Mouse (Mus musculus) left cerebral cortex, postnatal 14 days (tissue): ENCODE data around the gene Polr3gl. TPM values are rescaled to one million over a fixed set of nuclear protein-coding genes. Genes with fewer than 3 reads are reported as not detected.

Experiments
- DNase-seq, 2 experiments: peaks; one replicate each; pipeline ENCODE4 v3.0.0; 2021 to 2022; ENCODE audit warnings: low spot score in 2 of 2, mixed read lengths in 1 of 2
- intact Hi-C: fragments of 180-260 bp; cut with DNase I; formaldehyde crosslinking; loops from one replicate; pipeline ENCODE4 v1.15.1; 2025
- total RNA-seq, 2 experiments: library from RNA; stranded (reverse); gene quantifications; 2 replicates each; pipeline ENCODE4 v1.2.3; 2021

The Polr3gl gene
- total RNA-seq, 2 experiments from 2014 or later, result 26.6 to 29.7 TPM

DNA sequence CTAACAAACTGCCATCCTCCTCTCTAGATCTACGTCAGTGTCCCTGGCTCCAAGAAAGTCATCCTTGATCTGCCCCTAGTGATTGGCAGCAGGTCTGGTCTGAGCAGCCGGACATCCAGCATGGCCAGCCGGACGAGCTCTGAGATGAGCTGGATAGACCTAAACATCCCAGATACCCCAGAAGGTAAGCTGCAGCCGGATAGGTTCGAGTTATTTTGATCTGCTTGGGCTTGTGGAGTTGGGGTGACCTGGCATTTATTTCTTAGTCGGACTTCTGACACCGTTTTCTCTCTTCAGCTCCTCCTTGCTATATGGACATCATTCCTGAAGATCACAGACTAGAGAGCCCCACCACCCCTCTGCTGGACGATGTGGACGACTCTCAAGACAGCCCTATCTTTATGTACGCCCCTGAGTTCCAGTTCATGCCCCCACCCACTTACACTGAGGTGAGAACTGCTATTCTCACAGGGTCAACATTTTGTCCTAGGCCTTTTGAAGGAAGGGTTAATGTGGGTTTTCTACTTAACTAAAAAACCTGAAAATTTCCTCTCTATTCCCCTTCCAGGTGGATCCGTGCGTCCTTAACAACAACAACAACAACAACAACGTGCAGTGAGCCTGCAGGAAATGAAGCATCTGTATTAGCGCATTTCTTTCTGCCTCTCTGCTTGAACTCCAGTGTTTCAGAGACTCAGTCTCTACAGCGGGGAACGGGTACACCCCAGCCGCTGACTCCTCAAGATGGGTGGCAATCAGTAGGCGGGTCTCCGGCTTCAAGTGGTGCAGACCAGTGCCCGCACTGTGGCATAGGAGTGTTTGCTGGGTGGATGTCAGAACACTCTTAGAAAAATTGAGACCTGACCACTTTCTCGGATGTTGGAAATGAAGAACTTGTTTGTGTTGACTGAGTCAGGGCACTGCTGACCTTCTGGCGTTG, 33.8 kb downstream of the Polr3gl start:
- no peak for DNase-seq
- intact Hi-C loops, result no loop called here

DNA sequence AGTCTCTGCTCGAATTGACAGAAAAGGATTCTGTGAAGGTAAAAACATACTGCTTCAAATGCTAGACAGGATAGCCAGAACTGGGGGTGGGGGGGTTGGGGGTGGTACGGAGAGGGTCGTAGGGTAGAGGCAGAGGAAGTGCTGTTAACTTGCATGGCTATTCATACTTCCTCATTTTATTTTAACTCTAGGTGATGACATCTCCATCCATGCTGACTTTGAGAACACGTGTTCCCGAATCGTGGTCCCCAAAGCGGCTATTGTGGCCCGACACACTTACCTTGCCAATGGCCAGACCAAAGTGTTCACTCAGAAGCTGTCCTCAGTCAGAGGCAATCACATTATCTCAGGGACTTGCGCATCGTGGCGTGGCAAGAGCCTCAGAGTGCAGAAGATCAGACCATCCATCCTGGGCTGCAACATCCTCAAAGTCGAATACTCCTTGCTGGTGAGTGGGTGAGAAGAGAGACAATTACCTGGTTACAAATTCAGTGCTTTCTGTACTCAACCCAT, 34.5 kb downstream of the Polr3gl start:
- DNase-seq, result no peak
- intact Hi-C loops, result no loop called here

DNA sequence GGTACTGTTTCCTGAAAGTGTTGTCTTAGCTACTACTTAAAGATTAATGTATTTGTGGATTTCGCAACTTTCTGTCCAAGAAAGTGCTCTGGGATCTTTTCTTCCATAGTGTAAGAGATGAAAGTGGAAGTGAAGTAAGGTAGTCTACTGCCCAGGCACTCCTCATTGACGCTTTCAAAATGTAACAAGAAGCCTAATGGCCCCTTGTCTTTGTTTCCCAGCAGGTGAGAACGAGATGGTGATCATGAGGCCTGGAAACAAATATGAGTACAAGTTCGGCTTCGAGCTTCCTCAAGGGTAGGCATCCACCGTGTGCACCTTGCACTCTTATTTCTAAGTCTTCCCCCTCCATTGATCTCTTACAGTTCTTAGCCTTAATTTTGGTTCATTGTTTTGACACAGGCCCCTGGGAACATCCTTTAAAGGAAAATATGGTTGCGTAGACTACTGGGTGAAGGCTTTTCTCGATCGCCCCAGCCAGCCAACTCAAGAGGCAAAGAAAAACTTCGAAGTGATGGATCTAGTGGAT, 35.2 kb downstream of the Polr3gl start:
- intact Hi-C loops, result no loop called here

DNA sequence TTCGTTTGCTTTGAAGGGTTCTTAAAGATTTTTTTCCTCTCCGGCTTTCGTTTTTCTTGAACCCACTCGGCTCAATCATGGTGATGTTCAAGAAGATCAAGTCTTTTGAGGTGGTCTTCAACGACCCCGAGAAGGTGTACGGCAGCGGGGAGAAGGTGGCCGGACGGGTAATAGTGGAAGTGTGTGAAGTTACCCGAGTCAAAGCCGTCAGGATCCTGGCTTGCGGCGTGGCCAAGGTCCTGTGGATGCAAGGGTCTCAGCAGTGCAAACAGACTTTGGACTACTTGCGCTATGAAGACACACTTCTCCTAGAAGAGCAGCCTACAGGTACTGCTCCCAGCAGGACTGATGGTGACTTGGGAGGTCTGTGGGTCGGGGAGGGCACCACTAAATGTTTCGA, 35.8 kb downstream of the Polr3gl start:
- intact Hi-C loops, result no loop called here
- no peak for DNase-seq

More for the DNA sequence above, 35.2 kb downstream of the Polr3gl start:
- no peak for DNase-seq

DNA sequence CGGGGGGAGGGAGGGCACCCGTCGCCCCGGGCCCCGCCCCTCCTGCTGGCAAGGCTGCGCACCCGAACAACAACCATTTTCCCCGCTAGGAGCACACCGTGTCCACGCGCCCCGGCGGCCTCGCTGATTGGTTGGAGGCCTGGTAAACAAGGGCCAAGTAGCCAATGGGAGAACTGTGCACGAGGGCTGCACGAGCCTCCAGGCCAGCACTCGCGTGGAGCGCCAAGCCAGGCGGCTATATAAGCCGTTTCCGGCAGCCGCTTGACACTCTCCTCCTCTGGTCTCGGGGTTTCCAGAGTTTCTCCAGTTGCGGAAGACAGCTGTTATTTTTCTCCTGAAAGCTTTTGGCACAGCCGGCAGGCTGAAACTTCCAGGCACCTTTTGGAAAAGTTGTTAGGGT, 36.3 kb downstream of the Polr3gl start, which contains the start of gene Txnip:
Gene Txnip (plus strand): TSS at position 264 of the 400 bp plus-strand sequence.
- intact Hi-C loops, result no loop called here
- peak; percentile 98 to 100 for DNase-seq

DNA sequence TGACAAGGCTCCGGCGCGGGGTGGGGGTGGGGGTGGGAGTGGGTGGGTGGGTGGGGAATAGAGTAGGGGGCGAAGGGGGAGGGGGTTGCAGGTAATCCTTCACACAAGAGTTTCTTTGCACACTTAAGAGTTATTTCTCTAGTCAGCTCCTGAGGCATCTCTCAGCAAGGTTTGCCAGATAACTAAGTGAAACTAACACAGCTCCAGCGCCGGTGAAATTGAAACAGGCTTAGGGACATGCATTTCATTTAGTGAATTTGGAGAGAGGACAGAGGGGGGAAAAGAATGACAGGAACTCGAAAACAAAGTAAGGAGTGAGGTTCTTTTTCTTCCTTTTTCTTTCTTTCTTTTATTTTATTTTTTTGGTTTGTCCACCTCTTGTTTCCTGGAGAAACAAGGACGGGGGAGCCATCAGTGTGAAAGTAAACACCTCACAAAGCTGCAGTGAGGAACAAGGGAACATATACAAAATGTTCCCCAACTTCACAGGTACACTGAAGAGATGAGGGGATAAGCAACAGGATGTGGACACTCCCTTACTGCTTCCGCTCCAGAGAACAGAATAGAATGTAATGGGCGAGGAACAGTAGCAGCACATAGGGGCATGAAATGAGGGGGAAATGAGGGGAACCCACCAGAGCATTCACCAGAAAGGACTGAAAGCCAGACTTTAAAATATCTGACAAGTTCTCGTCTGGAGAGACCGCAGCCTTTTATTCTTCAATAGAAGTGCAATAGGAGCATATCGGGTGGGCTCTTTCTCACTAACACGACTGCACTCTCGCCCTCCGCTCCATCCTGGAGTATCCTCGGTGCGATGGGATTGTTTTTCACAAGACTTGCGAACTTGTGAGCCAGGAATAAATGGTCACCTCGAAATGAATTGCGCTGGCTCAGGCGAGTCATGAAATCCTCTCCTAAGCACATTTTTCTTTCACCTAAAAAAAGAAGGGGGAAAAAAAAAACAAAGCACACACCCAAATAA, 37.0 kb downstream of the Polr3gl start:
- DNase-seq, result no peak
- intact Hi-C loops, result no loop called here

DNA sequence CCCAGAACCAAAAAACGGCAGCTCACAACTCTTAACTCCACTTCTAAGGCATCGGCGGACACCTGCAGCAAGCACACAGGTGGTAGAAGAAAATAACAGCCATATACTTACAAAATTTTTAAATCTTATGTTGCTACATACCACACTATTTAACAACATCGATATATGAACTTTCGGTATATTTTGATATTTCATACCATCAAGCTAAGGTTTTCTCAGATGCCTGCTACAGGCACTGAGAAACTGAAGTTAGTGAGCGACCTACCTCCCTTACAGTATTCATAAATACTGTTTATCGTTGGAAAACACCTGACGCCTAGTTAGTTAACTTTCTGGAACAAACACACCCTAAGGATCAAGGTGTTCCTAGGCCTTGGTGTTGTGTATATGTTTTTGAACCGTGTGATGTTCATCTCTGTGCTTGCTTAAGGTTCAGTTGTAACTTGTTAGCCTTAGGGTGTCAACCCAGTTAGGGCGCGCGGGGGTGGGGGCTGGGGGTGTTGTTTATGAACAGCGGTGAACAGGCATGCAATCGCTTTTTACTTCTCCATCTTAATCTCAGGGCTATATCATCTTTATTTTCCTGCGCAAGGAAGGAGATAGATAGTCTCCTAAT, 37.9 kb downstream of the Polr3gl start:
- intact Hi-C loops, result no loop called here
- no peak for DNase-seq

DNA sequence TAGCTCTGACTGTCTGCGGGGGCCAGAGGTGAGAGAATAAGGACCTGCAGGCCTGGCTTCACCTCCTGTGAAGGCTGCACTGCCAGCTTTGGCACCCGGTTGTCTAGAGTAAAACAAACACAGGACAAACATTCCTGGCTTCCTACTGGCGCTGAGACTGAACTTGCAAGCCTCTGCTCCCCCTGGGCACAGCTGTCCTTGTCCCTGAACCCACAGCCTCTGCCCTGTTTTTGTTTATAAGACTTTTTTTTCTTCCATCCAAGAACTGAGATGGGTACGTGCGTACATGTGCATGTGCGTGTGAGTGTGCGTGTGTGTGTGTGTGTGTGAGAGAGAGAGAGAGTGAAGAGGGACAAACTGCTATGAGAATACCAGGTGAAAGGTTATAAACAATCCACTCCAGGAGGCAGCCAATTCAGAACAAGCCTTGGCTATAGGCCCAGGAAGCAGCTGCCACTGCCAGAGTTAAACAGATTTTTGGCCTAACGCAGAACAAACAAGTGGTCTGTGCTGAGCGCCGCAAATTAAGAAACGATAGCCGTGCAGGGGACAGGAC, 38.9 kb downstream of the Polr3gl start:
- intact Hi-C loops, result no loop called here
- DNase-seq, result peak; percentile 55 to 79

DNA sequence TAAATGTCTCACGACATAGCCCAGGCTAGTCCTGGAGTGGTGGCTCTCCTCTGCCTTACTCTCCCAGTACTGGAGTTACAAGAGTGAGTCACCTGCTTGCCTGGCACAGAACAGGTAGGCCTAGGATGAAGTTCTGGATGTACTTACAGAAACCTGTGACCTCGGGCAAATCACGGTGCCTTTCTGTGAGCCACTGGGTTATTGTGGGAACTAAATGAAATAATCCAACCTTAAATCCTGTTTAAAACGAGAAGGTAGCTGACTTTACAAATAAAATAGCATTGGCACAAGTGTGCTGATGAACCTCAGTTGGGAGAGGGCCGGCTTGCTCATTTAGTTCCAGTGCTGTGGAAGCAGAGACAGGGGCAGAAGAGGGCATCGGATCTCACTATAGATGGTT, 39.7 kb downstream of the Polr3gl start:
- DNase-seq, result no peak
- intact Hi-C loops, result no loop called here

DNA sequence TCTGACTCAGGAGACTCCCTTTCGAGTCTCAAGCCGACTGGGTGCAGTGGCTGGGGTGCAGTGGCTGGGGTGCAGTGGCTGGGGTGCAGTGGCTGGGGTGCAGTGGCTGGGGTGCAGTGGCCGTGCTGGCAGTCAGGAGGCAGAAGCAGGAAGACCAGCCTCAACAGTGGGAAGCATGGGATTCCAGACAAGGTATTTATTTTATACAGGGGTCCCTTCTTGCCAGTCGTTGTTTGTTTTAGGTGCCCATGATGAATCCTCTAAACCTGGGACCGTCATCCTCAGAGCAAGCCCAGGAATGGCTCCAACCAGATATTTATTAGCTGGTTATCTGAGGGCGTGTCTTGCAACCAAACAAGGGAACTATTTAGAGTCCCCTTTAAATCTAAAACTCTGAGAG, 40.4 kb downstream of the Polr3gl start:
- intact Hi-C loops, result no loop called here
- no peak for DNase-seq

DNA sequence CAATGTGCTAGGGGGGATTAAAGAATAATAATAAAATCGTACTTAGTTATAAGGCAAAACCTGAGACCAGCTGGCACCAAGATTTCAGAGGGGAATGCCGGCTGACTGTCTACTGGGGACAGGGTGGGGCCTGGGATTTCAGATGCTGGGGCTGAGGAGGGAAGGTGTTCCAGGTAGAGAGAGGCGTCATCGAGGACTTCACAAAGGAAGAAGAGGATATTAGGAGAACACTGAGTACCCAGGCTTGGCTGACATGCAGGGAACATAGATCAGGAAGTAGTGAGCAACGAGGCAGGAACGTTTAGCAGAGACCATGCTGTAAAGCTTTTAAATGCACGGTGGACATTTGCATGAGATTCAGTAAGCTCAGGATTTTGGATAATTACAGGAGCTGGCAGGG, 42.1 kb downstream of the Polr3gl start:
- no peak for DNase-seq
- intact Hi-C loops, result loop anchor here (1.0 kb wide), 1 partner anchor 28 kb away; no protein-coding TSS in a partner anchor

DNA sequence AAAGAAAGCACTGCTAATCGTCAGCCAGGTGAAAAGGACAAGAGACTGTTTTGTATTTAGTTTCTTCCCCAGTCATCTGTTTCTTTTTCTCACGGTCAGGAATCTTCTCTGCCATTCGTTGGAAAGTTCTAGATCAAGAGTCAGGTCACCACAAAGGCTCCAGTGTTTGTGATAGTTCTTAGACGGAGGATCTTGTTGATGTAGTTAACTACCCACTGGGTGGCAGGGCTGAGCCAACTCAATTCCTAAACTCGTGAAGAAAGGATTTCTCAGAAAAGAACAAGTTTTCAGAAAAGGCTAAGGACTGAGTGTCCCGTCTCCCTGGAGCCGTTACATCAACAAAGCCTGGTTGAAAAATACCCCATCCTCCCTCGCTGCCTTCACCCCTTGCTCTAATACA, 42.8 kb downstream of the Polr3gl start:
- peak; percentile 70 to 74 for DNase-seq
- intact Hi-C loops, result loop anchor here (1.0 kb wide), 1 partner anchor 29 kb away; no protein-coding TSS in a partner anchor

DNA sequence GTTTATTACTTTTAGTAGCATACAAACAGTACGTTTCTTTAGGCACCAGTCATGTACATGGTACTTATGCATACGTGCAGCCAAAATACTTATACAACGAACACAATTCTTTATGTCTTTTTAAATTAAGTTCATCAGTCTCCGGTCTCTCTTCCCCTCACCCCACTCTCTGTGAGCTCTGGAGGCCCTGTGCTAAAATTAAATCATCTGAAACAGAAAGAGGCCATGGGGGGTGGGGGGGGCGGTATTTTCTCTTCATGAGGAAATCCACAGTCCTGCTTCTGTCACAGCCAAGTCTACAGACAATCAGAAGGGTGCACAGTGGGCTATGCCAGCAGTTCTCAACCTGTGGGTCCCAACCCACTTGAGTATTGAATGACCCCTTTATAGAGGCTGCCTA, 44.6 kb downstream of the Polr3gl start:
- intact Hi-C loops, result loop anchor here (5.0 kb wide), 2 partner anchors 88 to 158 kb away; partner anchors contain the start of genes Gm42957, Nudt17 and Pex11b
- no peak for DNase-seq

DNA sequence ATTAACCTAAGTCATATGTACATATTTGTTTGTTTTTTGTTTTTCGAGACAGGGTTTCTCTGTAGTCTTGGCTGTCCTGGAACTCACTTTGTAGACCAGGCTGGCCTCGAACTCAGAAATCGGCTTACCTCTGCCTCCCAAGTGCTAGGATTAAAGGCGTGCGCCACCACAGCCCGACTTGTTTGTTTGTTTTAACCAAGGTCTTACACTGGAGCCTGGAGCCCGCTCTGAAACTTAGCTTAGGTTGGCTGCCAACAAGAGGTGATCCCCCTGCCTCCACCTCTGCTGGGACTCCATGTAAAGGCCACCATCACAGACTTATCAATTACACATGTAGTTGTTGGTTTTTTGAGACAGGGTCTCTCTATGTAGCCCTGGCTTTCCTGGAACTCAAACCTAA, 45.2 kb downstream of the Polr3gl start:
- intact Hi-C loops, result loop anchor here (5.0 kb wide), 2 partner anchors 88 to 158 kb away; partner anchors contain the start of genes Gm42957, Nudt17 and Pex11b
- no peak for DNase-seq

DNA sequence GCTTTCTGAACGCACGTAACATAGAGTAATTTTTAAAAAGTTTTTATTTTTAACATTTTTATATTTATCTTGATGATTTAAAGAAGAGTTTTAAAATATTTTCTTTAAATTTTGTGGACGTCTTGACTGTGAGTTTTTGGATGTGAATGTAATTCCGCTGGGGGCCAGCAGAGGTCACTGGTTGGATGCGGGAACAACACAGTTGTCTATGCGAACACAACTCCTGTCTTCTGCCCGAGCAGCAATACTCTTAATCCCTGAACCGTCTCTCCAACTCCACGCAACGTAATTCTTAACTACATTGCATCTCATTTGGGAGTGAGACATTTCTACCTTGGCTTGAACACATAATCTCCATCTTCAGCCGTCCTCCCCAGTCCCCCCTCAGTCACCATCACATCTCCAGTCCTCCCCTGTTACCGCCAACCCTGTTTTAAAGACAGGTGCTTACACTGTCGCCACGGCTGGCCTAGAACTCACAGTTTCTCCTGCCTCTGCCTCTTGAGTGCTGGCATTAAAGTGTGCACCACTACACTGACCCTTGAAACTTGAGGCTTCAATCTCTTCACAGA, 46.5 kb downstream of the Polr3gl start:
- intact Hi-C loops, result loop anchor here (1.0 to 5.0 kb wide), 3 partner anchors 33 to 160 kb away; partner anchors contain the start of genes Gm42957, Nudt17 and Pex11b
- DNase-seq, result peak; percentile 81 to 88

DNA sequence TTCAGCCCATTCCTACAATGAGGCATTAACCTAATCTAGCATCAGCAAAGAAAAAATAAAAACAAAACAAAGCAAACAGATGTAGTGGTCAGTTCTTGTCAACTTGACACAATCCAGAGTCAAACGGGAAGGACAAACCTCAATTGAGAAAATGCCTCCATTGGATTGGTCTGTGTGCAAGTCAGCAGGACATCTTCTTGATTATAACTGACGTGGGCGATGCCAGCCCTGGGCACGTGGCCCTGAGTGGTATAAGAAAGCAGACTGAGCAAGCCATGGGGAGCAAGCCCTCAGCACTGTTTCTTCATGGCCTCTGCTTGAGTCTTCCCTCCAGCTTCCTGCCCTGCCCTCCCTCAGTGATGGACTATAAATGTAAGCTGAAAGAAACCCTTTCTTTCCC, 47.1 kb downstream of the Polr3gl start:
- no peak for DNase-seq
- intact Hi-C loops, result loop anchor here (1.0 to 5.0 kb wide), 3 partner anchors 33 to 160 kb away; partner anchors contain the start of genes Gm42957, Nudt17 and Pex11b

DNA sequence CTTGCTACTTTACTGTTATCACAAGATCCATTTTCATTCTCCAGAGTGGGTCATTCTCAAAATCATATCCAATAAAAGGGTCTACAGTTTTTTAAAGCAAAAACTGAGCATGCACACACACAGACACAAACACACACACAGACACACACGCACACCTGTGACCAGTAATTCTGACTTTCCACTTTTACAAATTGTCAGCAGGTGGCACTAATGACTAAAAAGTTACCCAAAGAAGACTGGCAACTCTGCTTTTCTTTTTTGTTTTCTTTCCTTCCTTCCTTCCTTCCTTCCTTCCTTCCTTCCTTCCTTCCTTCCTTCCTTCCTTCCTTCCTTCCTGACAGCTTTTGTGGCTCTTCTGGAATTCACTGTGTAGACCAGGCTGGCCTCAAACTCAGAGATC, 48.4 kb downstream of the Polr3gl start:
- no peak for DNase-seq
- intact Hi-C loops, result loop anchor here (5.0 kb wide), 2 partner anchors 92 to 162 kb away; partner anchors contain the start of genes Gm42957, Nudt17 and Pex11b

DNA sequence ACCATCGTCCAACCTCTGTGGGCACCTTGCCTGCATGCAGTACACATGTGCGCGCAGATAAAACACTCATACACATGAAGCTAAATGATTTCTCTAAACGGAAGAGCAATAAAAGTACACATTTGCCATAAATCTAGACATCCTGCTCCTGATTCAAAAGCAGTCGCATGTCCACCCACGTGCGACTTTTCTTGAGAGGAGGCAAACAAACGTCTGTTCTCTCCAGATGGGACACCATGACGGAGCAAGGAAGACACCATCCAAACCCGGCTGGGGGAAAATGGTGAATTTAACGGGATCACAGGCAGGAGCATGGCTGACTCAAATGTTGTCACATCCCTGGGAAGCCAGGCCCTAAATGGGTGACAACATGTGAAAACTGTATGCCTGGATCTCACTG, 50.6 kb downstream of the Polr3gl start:
- intact Hi-C loops, result loop anchor here (5.0 kb wide), 1 partner anchor 131 kb away; no protein-coding TSS in a partner anchor
- peak; percentile 56 to 85 for DNase-seq
